Mouse (Mus musculus): ENCODE data around the gene Fam189a1. TPM values are rescaled to one million over a fixed set of nuclear protein-coding genes. Genes with fewer than 3 reads are reported as not detected.

Fam189a1 gene
- polyA plus RNA-seq, 2 experiments: 0.02 TPM; not detected in 1

DNA sequence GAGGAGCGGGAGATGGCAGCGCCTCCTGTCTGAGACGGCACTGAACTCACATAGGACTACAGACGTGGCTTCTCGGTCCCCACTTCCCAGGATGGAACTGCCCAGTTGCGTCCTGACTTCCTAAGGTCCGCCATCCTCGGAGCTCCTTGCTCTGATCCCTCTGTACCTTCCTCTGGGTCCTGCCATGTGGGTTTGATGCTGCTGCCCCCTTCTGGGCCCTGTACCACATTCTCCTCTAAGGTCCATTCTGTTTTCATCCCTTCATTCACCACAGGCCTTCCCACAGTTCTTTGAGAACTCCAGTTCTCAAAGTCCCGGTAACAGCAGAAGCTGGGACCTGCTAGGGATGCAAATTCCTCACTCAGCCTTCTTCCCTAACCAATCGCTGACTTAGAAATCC, 382.9 kb downstream of the Fam189a1 start:
- no peak overlapping the region for H3K4me3 ChIP-seq (ENCODE audit: insufficient read depth in 1 of 2, low read depth in 2 of 2, low read length in 2 of 2)
- no peak overlapping the region for H3K27ac ChIP-seq
- WGBS (ENCODE audit: insufficient replicate concordance): 41% methylated on average over 10 of the region's 10 CpGs
- H3K9me3 ChIP-seq (ENCODE audit: control insufficient read depth, low read length): no peaks in the 10 kb centered on the region
- no peak overlapping the region for H3K9ac ChIP-seq (replicated peaks)
- no peaks in the 10 kb centered on the region for H3K27me3 ChIP-seq (ENCODE audit: control insufficient read depth, insufficient read depth, low read length)
- no peak for ATAC-seq (ENCODE audit: insufficient read depth)
- no peak for DNase-seq (ENCODE audit: low read depth in 3 of 3, low spot score in 3 of 3)
- TF ChIP-seq EP300 (IDR thresholded peaks at IDR 0.05; ENCODE audit: low read depth) (no peak), CTCF (IDR thresholded peaks at IDR 0.05; ENCODE audit: low read depth) (no peak)
- no peak overlapping the region for H3K4me2 ChIP-seq (ENCODE audit: low read depth)
- no peaks in the 10 kb centered on the region for H3K4me1 ChIP-seq (replicated peaks; ENCODE audit: control insufficient read depth in 2 of 2, insufficient read depth in 2 of 2, low read length in 1 of 2)
- H3K36me3 ChIP-seq (replicated peaks; ENCODE audit: control insufficient read depth, insufficient read depth, low read depth): no peaks in the 10 kb centered on the region

GRCm38 (mm10) chr7:64770779-64771390, 385.5 kb downstream of the Fam189a1 start:
- DNase-seq (ENCODE audit: low read depth in 3 of 3, low spot score in 3 of 3) (no peak), ATAC-seq (ENCODE audit: insufficient read depth) (no peak)
- no peaks in the 10 kb centered on the region for H3K27me3 ChIP-seq (ENCODE audit: control insufficient read depth, insufficient read depth, low read length)
- no peaks in the 10 kb centered on the region for H3K36me3 ChIP-seq (replicated peaks; ENCODE audit: control insufficient read depth, insufficient read depth, low read depth)
- WGBS (ENCODE audit: insufficient replicate concordance): 56% methylated on average over 8 of the region's 8 CpGs
- no peaks in the 10 kb centered on the region for H3K9me3 ChIP-seq (ENCODE audit: control insufficient read depth, low read length)
- no peak overlapping the region for H3K4me2 ChIP-seq (ENCODE audit: low read depth)
- TF ChIP-seq EP300 (IDR thresholded peaks at IDR 0.05; ENCODE audit: low read depth) (no peak), CTCF (IDR thresholded peaks at IDR 0.05; ENCODE audit: low read depth) (no peak)
- no peak overlapping the region for H3K9ac ChIP-seq (replicated peaks)
- no peaks in the 10 kb centered on the region for H3K4me1 ChIP-seq (replicated peaks; ENCODE audit: control insufficient read depth in 2 of 2, insufficient read depth in 2 of 2, low read length in 1 of 2)
- no peak overlapping the region for H3K27ac ChIP-seq
- no peak overlapping the region for H3K4me3 ChIP-seq (ENCODE audit: insufficient read depth in 1 of 2, low read depth in 2 of 2, low read length in 2 of 2)

GRCm38 (mm10) chr7:64769768-64770167, 386.6 kb downstream of the Fam189a1 start:
- ATAC-seq (ENCODE audit: insufficient read depth): no peak
- H3K4me2 ChIP-seq (ENCODE audit: low read depth): no peak overlapping the region

DNA sequence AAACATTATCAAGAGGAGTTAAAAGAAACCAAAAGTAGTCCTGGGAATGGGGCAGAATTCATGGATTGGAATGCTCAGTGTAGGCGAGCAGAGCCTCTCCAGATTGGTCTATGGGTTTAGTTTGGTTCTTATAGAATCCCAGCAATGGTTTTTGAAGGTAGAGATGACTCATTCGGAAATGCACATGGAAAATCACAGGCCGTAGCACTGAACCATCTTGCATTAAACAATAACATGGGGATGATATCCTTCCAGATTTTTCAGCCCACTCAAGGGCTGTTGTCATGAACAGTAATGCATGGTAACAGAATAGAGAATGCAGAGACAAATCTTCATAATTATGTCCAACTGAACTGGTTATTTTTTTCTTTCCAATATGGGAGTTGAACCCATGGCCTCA, 390.8 kb downstream of the Fam189a1 start:
- DNase-seq (ENCODE audit: low read depth in 3 of 3, low spot score in 3 of 3) (no peak), ATAC-seq (ENCODE audit: insufficient read depth) (no peak)
- 60% methylated on average over 3 of the region's 3 CpGs for WGBS (ENCODE audit: insufficient replicate concordance)
- TF ChIP-seq CTCF (IDR thresholded peaks at IDR 0.05; ENCODE audit: low read depth) (no peak), EP300 (IDR thresholded peaks at IDR 0.05; ENCODE audit: low read depth) (no peak)
- H3K4me2 ChIP-seq (ENCODE audit: low read depth): no peak overlapping the region
- H3K9ac ChIP-seq (replicated peaks): no peak overlapping the region
- no peak overlapping the region for H3K27ac ChIP-seq
- no peaks in the 10 kb centered on the region for H3K4me1 ChIP-seq (replicated peaks; ENCODE audit: control insufficient read depth in 2 of 2, insufficient read depth in 2 of 2, low read length in 1 of 2)
- H3K4me3 ChIP-seq (ENCODE audit: insufficient read depth in 1 of 2, low read depth in 2 of 2, low read length in 2 of 2): no peak overlapping the region
- no peaks in the 10 kb centered on the region for H3K36me3 ChIP-seq (replicated peaks; ENCODE audit: control insufficient read depth, insufficient read depth, low read depth)
- no peaks in the 10 kb centered on the region for H3K27me3 ChIP-seq (ENCODE audit: control insufficient read depth, insufficient read depth, low read length)
- no peaks in the 10 kb centered on the region for H3K9me3 ChIP-seq (ENCODE audit: control insufficient read depth, low read length)

More at GRCm38 (mm10) chr7:64769768-64770167, 386.6 kb downstream of the Fam189a1 start:
- no peaks in the 10 kb centered on the region for H3K27me3 ChIP-seq (ENCODE audit: control insufficient read depth, insufficient read depth, low read length)
- H3K4me3 ChIP-seq (ENCODE audit: insufficient read depth in 1 of 2, low read depth in 2 of 2, low read length in 2 of 2): no peak overlapping the region
- no peak overlapping the region for H3K27ac ChIP-seq
- no peaks in the 10 kb centered on the region for H3K36me3 ChIP-seq (replicated peaks; ENCODE audit: control insufficient read depth, insufficient read depth, low read depth)
- H3K9me3 ChIP-seq (ENCODE audit: control insufficient read depth, low read length): no peaks in the 10 kb centered on the region
- no peaks in the 10 kb centered on the region for H3K4me1 ChIP-seq (replicated peaks; ENCODE audit: control insufficient read depth in 2 of 2, insufficient read depth in 2 of 2, low read length in 1 of 2)
- H3K9ac ChIP-seq (replicated peaks): no peak overlapping the region
- no peak for DNase-seq (ENCODE audit: low read depth in 3 of 3, low spot score in 3 of 3)
- TF ChIP-seq EP300 (IDR thresholded peaks at IDR 0.05; ENCODE audit: low read depth): no peak
- TF ChIP-seq CTCF (IDR thresholded peaks at IDR 0.05; ENCODE audit: low read depth): no peak
- WGBS (ENCODE audit: insufficient replicate concordance): 47% methylated on average over 7 of the region's 7 CpGs

DNA sequence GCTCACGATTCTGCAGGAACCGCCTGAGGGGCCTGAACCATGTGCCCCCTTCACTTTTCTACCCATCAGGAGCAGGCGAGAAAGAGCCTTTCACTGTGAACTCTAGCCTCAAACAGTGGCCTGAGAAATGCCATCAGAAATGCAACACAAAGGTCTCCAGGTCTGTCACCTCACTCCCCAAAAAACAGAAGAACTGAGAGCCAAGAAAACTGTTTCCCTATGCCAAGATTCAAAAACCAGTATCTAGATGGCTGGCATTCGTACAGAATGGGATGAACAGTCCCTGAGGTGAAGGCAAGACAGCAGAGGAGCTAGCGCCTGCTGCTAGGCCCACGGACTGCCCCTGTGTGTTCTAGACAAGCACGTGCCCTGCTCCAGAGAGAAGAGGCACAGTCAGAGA, 401.2 kb downstream of the Fam189a1 start:
- H3K4me2 ChIP-seq (ENCODE audit: low read depth): no peak overlapping the region
- H3K9me3 ChIP-seq (ENCODE audit: control insufficient read depth, low read length): no peaks in the 10 kb centered on the region
- no peak overlapping the region for H3K9ac ChIP-seq (replicated peaks)
- no peak overlapping the region for H3K4me3 ChIP-seq (ENCODE audit: insufficient read depth in 1 of 2, low read depth in 2 of 2, low read length in 2 of 2)
- 66% methylated on average over 7 of the region's 7 CpGs for WGBS (ENCODE audit: insufficient replicate concordance)
- no peaks in the 10 kb centered on the region for H3K36me3 ChIP-seq (replicated peaks; ENCODE audit: control insufficient read depth, insufficient read depth, low read depth)
- H3K27me3 ChIP-seq (ENCODE audit: control insufficient read depth, insufficient read depth, low read length): no peaks in the 10 kb centered on the region
- TF ChIP-seq CTCF (IDR thresholded peaks at IDR 0.05; ENCODE audit: low read depth) (no peak), EP300 (IDR thresholded peaks at IDR 0.05; ENCODE audit: low read depth) (no peak)
- no peaks in the 10 kb centered on the region; a peak in 1 of 4 replicates for H3K4me1 ChIP-seq (replicated peaks; ENCODE audit: control insufficient read depth in 2 of 2, insufficient read depth in 2 of 2, low read length in 1 of 2)
- no peak overlapping the region for H3K27ac ChIP-seq
- ATAC-seq (ENCODE audit: insufficient read depth): no peak
- no peak for DNase-seq (ENCODE audit: low read depth in 3 of 3, low spot score in 3 of 3)

Data from liver, embryonic 14.5 days (tissue).